Mouse (Mus musculus): Measurements from ENCODE around the gene Nlrc5.

- TF ChIP-seq FLI1 (IDR thresholded peaks at IDR 0.05; ENCODE audit: low read length), result no peak
- TF ChIP-seq GATA1 (IDR thresholded peaks at IDR 0.05; ENCODE audit: borderline replicate concordance, low read length), result no peak
Measured at GRCm38 (mm10) chr8:94575148-94575547, 141.0 kb downstream of the Nlrc5 start.

All from megakaryocyte, embryonic 14.5 days (primary cell).